Mouse (Mus musculus): ENCODE results near the gene Rasd1. TPM values are rescaled to one million over a fixed set of nuclear protein-coding genes. Genes with fewer than 3 reads are reported as not detected.
A peak's percentile ranks its signal among the peaks of the same experiment; 100 is the strongest.

Rasd1 gene
- total and polyA plus RNA-seq, 2 experiments from 2014 or later: 1.00 to 3.3 TPM

GRCm38 (mm10) chr11:59961338-59961875, 3.3 kb downstream of the Rasd1 start:
- ATAC-seq: no peak
- H3K27ac ChIP-seq (ENCODE audit: low read depth, low read length): no peak overlapping the region
- no peak overlapping the region for H3K4me2 ChIP-seq (ENCODE audit: low read depth)
- H3K9me3 ChIP-seq (ENCODE audit: low read length): no peaks in the 10 kb centered on the region
- DNase-seq: no peak
- H3K4me1 ChIP-seq (ENCODE audit: insufficient read depth): peaks cover 18% of the 10 kb centered on the region
- no peak overlapping the region for H3K4me3 ChIP-seq (ENCODE audit: low read depth, low read length)
- peaks cover 18% of the 10 kb centered on the region for H3K27me3 ChIP-seq (ENCODE audit: insufficient read depth, low read length)
- H3K36me3 ChIP-seq (ENCODE audit: insufficient read depth): peaks cover 13% of the 10 kb centered on the region; the same call in 1 of the 2 replicates
- no peak overlapping the region for H3K9ac ChIP-seq
- WGBS: 87% methylated on average over 9 of the region's 9 CpGs
- no peak for TF ChIP-seq CTCF (IDR thresholded peaks at IDR 0.05; ENCODE audit: low read depth)

DNA sequence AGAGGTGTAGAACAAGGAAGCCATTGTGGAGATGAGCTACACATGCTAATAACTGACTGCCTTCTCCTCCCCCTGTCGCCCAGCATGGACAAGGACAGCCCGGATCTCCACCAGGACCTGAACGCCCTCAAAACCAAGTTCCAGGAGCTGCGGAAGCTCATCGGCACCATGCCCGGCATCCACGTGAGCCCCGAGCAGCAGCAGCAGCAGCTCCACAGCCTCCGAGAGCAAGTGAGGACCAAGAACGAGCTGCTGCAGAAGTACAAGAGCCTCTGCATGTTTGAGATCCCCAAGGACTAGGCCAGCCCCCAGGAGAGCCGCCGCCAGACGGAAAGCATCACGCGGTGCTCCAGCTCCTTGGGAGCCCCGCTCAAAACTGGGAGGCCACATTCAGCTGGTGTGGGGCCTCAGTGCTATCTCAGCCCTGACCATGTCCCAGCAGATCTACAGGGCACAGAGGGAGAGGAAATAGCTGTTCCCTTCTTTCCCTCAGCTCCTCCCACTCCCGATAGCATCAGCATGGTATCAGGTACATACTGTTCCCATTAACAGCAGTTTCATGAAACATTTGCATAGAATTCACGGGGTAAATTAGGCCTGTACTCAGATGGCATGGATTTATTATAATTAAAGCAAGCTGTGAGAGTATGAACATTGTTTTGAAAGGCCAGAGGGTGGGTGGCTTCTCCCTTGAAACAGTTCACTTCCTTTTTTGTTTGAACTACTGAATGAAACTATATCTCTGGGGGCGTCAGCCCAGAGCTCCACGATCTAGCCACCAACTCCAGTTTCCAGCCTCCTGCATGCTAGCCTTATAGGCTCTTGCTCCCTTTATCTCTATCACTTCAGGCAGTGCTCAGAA, 4.0 kb downstream of the Rasd1 start:
- 89% methylated on average over 20 of the region's 20 CpGs for WGBS
- no peak for TF ChIP-seq CTCF (IDR thresholded peaks at IDR 0.05; ENCODE audit: low read depth)
- Histone ChIP-seq H3K4me2 (ENCODE audit: low read depth) (no peak overlapping the region), H3K36me3 (ENCODE audit: insufficient read depth) (peaks cover 13% of the 10 kb centered on the region; the same call in 1 of the 2 replicates), H3K27ac (ENCODE audit: low read depth, low read length) (no peak overlapping the region), H3K9me3 (ENCODE audit: low read length) (no peaks in the 10 kb centered on the region), H3K9ac (no peak overlapping the region), H3K27me3 (ENCODE audit: insufficient read depth, low read length) (peaks cover 18% of the 10 kb centered on the region), H3K4me3 (ENCODE audit: low read depth, low read length) (no peak overlapping the region), H3K4me1 (ENCODE audit: insufficient read depth) (peaks cover 18% of the 10 kb centered on the region)
- DNase-seq (no peak), ATAC-seq (no peak)

DNA sequence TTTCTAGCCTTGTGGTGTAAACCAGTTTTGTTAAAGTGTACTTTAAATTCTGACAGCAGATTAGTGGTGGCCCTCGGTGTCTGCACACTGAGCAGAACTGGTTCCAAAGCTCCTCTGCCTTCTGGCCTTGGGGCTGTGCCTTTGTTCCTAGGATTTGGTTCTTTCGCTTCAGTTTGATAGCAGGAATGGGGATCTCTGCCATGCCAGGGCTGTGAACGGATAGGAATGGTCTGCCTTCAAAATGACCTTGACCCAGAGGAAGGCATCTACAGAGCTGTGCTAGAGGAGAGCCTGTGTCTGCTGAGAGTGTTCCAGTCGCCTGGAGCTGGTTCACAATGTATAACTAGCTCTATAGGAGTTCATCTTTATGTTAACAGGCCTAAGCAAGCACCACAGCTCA, 5.3 kb downstream of the Rasd1 start:
- Histone ChIP-seq H3K9ac (no peak overlapping the region), H3K4me1 (ENCODE audit: insufficient read depth) (peaks cover 10% of the 10 kb centered on the region), H3K4me3 (ENCODE audit: low read depth, low read length) (no peak overlapping the region), H3K27ac (ENCODE audit: low read depth, low read length) (no peak overlapping the region), H3K27me3 (ENCODE audit: insufficient read depth, low read length) (peaks cover 11% of the 10 kb centered on the region), H3K9me3 (ENCODE audit: low read length) (no peaks in the 10 kb centered on the region), H3K36me3 (ENCODE audit: insufficient read depth) (peaks cover 13% of the 10 kb centered on the region; the same call in 1 of the 2 replicates), H3K4me2 (ENCODE audit: low read depth) (no peak overlapping the region)
- no peak for TF ChIP-seq CTCF (IDR thresholded peaks at IDR 0.05; ENCODE audit: low read depth)
- 73% methylated on average over 4 of the region's 4 CpGs for WGBS
- ATAC-seq (no peak), DNase-seq (no peak)

GRCm38 (mm10) chr11:59956749-59957148, 8.0 kb downstream of the Rasd1 start:
- no peak for TF ChIP-seq CTCF (IDR thresholded peaks at IDR 0.05; ENCODE audit: low read depth)
- no peak overlapping the region for H3K4me2 ChIP-seq (ENCODE audit: low read depth)
- no peaks in the 10 kb centered on the region for H3K4me1 ChIP-seq (ENCODE audit: insufficient read depth)
- no peak for DNase-seq
- no peak for ATAC-seq
- H3K36me3 ChIP-seq (ENCODE audit: insufficient read depth): peaks cover 10% of the 10 kb centered on the region; the same call in 1 of the 2 replicates
- H3K27ac ChIP-seq (ENCODE audit: low read depth, low read length): no peak overlapping the region
- no peak overlapping the region for H3K4me3 ChIP-seq (ENCODE audit: low read depth, low read length)
- H3K9me3 ChIP-seq (ENCODE audit: low read length): no peaks in the 10 kb centered on the region
- WGBS: 83% methylated on average over 6 of the region's 6 CpGs
- no peak overlapping the region for H3K9ac ChIP-seq
- no peaks in the 10 kb centered on the region for H3K27me3 ChIP-seq (ENCODE audit: insufficient read depth, low read length)

DNA sequence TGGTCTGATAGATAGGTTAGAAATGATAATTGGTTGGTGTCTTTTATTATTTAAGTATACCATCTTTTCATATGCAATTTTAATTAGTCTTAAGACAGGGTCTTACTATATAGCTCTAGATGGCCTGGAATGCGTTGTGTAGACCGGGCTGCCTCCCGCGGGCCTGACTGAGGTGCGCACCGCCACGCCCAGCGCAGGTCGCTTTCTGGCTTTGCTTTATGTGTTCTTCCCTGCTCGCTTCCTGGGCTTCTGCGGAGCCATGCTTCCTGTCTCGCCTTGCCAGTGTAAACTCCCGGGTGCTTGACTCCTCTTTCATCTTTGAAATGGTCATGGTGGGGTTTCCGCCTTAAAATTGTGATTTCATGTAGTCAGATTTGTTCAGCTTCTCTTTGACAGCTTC, 11.9 kb downstream of the Rasd1 start:
- ATAC-seq (no peak), DNase-seq (no peak)
- Histone ChIP-seq H3K9ac (no peak overlapping the region), H3K4me3 (ENCODE audit: low read depth, low read length) (no peak overlapping the region), H3K4me1 (ENCODE audit: insufficient read depth) (peaks cover 9% of the 10 kb centered on the region; the same call in 1 of the 2 replicates), H3K36me3 (ENCODE audit: insufficient read depth) (no peaks in the 10 kb centered on the region; the same call in 1 of the 2 replicates), H3K4me2 (ENCODE audit: low read depth) (no peak overlapping the region), H3K27ac (ENCODE audit: low read depth, low read length) (no peak overlapping the region), H3K27me3 (ENCODE audit: insufficient read depth, low read length) (no peaks in the 10 kb centered on the region), H3K9me3 (ENCODE audit: low read length) (no peaks in the 10 kb centered on the region)
- WGBS: 92% methylated on average over 14 of the region's 14 CpGs
- TF ChIP-seq CTCF (IDR thresholded peaks at IDR 0.05; ENCODE audit: low read depth): no peak

DNA sequence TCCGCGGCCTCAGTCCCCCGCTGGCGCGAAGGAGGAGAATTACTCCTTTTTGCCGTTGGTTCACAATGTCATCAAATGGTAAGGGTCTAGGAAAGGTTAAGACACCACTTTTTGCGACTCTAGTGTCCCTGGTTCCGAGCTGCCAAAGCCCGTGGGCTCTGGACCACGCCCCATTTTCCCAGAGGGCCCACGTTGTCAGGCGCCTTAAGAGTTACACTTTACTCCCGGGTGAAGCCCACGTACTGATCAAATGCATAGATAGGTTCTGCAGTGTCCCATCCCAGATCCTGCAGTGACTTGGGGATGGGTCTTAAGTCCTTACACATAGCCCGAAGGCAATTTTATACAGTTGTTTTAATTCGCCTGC, 16.4 kb downstream of the Rasd1 start:
- peak overlapping the region; percentile 95 for H3K4me3 ChIP-seq (ENCODE audit: low read depth, low read length)
- no peak for TF ChIP-seq CTCF (IDR thresholded peaks at IDR 0.05; ENCODE audit: low read depth)
- no peaks in the 10 kb centered on the region for H3K9me3 ChIP-seq (ENCODE audit: low read length)
- H3K9ac ChIP-seq: peak overlapping the region; percentile 98
- H3K27me3 ChIP-seq (ENCODE audit: insufficient read depth, low read length): no peaks in the 10 kb centered on the region
- ATAC-seq (peak; percentile 43; the same call in 1 of the 2 replicates), DNase-seq (peak; percentile 57)
- H3K4me2 ChIP-seq (ENCODE audit: low read depth): peak overlapping the region; percentile 83
- no peaks in the 10 kb centered on the region; the same call in 1 of the 2 replicates for H3K36me3 ChIP-seq (ENCODE audit: insufficient read depth)
- peak overlapping the region; percentile 85 for H3K27ac ChIP-seq (ENCODE audit: low read depth, low read length)
- 3% methylated on average over 16 of the region's 16 CpGs for WGBS
- peaks cover 9% of the 10 kb centered on the region; the same call in 1 of the 2 replicates for H3K4me1 ChIP-seq (ENCODE audit: insufficient read depth)

All from forebrain, postnatal 0 days (tissue).